Mouse (Mus musculus): ENCODE measurements around the gene Pced1b.
"Not testable (repeated sequence)": the region's sequence is repeated elsewhere in the genome, so short reads cannot be mapped to it uniquely, and the experiment has no call there.

Gene Pced1b

GRCm38 (mm10) chr15:97370880-97371279, 124.0 kb downstream of the Pced1b start:
- peak; percentile 58 for DNase-seq (ENCODE audit: low read depth, low spot score)

DNA sequence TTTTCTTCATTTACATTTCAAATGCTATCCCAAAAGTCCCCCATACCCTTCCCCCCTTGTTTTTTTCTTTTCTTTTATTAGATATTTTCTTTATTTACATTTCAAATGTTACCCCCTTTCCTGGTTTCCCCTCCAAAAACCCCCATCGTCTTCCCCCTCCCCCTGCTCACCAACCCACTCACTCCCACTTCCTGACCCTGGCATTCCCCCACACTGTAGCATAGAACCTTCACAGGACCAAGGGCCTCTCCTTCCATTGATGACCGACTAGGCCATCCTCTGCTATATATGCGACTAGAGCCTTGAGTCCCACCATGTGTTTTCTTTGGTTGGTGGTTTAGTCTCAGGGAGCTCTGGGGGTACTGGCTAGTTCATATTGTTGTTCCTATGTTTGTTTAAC, 125.1 kb downstream of the Pced1b start:
- DNase-seq (ENCODE audit: low read depth, low spot score): not testable (repeated sequence)

GRCm38 (mm10) chr15:97372611-97373131, 125.8 kb downstream of the Pced1b start:
- DNase-seq (ENCODE audit: low read depth, low spot score): peak; percentile 67

GRCm38 (mm10) chr15:97373203-97374084, 126.5 kb downstream of the Pced1b start:
- DNase-seq (ENCODE audit: low read depth, low spot score): peak; percentile 84

GRCm38 (mm10) chr15:97374085-97374844, 127.4 kb downstream of the Pced1b start:
- no peak for DNase-seq (ENCODE audit: low read depth, low spot score)

DNA sequence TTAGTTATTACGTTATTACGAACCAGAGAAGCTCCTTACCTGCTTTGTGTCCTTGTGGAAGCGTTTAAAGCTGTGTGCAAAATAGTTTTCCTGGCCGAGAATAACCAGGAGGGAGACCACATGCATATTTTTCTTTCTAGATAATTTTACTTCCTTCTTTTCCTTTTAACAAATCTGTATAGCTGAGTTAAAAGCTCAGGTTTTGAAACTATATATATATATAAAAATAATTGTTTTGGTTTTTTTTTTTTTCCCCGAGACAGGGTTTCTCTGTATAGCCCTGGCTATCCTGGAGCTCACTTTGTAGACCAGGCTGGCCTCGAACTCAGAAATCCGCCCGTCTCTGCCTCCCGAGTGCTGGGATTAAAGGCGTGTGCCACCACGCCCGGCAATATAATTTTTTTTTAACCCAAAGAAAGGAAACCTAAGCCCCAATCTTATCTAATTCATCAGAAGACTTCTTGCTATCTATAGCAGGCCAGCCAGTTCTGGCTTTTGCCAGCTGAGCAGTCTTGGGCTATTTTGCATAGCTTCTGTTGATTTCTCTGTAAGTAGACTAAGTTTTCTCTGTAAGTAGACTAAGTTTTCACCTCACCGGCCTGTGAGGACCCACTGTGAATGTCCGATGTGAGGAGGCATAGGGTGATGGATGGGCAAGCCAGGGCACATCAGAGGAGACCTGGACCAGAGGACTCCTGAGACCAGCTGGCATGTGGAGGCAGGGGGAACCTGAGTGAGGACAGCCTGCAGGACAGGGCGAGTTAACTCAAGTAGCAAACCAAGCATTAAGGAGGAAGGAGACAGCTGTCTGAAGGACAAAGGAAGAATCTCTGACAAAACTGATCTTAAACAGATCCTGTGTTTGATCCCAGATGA, 128.2 kb downstream of the Pced1b start:
- DNase-seq (ENCODE audit: low read depth, low spot score): no peak

DNA sequence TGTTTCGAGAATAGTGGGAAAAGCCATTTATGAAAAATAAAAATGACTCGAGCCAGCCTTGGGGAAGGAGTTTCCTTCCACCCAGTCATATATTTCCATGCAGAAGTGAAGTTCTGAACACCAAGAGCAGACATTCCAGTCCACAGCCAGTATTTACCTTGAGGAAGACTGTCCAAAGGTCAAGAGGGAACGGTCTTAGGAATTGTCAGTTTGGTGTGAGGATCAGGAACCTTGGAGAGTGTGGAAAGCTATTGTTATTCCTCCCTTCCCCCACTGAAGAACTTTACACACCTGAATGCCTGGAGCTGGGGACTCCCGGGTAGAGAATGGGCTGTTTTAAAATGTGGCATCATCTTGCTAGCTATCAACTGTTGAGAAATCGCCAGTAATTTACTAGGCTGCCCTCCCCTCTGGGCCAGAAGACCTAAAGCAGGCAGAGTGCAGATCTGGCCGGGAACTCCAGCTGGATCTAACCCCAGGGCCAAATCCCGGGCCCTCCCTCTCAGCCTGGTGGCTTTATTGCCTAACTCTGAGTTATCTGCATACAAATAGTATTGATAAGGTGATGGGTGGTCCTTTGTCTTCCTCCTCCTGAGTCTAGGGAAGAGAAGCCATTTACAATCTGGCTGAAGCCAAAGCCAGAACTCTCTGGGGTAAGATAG, 129.3 kb downstream of the Pced1b start:
- DNase-seq (ENCODE audit: low read depth, low spot score): peak; percentile 94

- DNase-seq (ENCODE audit: low read depth, low spot score): peak; percentile 68
Measured at GRCm38 (mm10) chr15:97376792-97377222, 129.9 kb downstream of the Pced1b start.

GRCm38 (mm10) chr15:97378061-97378460, 131.2 kb downstream of the Pced1b start:
- no peak for DNase-seq (ENCODE audit: low read depth, low spot score)

- DNase-seq (ENCODE audit: low read depth, low spot score): no peak
Measured at GRCm38 (mm10) chr15:97379489-97380304, 132.8 kb downstream of the Pced1b start.

DNA sequence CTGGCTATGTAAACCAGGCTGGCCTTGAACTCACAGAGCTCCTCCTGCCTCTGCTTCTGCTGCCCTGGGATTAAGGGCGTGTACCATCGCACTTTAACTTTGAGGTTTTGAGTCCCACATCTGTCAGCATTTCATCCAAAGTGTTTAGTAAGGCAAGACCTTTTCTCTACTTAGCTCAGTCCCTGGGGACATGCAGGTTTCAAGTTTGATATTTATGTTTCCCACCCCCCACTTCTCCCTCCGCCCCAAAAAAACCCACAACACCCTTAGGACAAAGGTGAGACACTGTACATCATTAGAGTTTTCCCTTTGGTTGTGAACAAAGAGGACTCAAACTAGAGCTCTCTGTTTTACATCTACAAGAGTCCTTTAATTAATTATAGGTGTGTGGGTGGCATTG, 135.7 kb downstream of the Pced1b start:
- peak; percentile 50 for DNase-seq (ENCODE audit: low read depth, low spot score)

DNA sequence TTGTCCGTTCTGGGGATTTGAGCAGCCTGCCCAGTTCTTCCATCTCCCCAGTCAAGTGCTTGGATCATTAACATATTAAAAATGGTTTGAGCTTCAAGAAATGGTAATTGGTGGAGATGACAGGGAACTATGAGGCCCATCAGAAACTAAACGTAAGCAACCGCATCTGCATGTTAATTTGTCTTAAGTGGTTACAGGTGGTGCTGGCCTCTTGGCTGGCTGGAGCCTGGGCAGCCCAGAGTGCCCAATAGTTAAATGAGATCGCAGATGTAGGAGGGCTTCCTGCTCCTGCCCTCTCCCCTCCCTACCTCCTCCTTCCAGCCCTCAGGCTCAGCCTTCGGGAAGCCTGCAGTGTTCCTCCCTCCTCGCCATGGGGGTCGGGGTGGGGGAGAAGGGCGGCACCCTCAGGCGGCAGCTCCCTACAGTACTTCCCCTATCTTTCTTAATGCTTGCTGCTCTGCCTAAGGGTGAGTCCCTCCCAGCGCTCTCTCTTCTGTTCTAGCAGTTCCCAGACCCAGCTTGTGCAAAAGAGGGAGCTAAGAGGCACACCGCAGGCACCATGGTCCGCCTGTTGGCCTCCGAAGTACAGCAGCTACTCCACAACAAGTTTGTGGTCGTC, 136.7 kb downstream of the Pced1b start:
- DNase-seq (ENCODE audit: low read depth, low spot score): peak; percentile 86

DNA sequence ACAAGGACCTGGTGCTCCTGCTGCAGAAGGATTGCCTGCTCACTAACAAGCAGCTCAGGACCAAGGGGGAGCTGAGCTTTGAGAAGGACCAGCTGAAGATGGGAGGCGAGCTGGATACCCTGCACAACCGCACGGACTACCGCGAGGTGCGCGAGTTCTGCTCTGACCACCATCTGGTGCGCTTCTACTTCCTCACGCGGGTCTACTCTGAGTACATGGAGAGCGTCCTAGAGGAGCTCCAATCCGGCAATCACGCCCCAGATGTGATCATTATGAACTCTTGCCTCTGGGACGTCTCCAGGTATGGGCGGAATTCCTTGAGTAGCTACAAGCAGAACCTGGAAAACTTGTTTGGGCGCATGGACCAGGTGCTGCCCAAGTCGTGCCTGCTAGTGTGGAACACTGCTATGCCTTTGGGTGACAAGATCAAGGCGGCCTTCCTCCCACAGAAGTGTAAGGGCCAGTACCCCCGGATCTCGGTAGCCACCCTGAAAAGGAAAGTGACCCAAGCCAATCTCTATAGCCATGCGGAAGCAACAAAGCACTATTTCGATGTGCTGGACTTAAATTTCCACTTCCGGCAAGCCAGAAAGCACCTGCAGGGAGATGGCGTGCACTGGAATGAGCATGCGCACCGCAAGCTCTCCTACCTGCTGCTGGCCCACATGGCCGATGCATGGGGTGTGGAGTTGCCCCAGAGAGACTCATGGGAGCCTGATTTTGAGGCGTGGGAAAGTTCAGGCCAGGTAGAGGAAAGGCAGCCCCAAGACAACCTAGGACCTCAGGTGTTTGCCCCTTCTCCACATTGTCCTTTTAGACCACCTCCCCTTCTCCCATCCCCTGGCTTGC, 137.5 kb downstream of the Pced1b start:
- peak; percentile 57 for DNase-seq (ENCODE audit: low read depth, low spot score)

GRCm38 (mm10) chr15:97385174-97385573, 138.3 kb downstream of the Pced1b start:
- not testable (repeated sequence) for DNase-seq (ENCODE audit: low read depth, low spot score)

GRCm38 (mm10) chr15:97387793-97388192, 140.9 kb downstream of the Pced1b start:
- no peak for DNase-seq (ENCODE audit: low read depth, low spot score)

- no peak for DNase-seq (ENCODE audit: low read depth, low spot score)
Measured at GRCm38 (mm10) chr15:97389577-97389976, 142.7 kb downstream of the Pced1b start.

DNA sequence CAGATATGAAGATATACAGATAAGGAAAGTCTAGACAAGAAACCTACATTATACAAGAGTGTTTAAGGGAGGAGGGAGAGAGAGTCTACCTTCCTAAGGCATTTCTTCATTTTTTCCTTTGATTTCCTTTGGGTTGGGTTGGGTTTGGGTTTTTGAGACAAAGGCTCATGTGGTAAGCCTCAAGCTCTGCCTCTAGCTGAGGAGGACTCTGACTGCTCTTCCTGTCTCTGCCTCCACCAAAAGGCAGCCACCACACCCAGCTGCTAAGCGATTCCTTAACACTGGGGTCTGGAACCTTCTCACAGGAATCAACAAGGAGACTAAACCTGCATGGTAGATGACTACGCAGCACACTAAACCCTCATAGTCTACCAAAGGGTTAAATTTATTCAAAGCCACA, 143.9 kb downstream of the Pced1b start:
- DNase-seq (ENCODE audit: low read depth, low spot score): no peak

DNA sequence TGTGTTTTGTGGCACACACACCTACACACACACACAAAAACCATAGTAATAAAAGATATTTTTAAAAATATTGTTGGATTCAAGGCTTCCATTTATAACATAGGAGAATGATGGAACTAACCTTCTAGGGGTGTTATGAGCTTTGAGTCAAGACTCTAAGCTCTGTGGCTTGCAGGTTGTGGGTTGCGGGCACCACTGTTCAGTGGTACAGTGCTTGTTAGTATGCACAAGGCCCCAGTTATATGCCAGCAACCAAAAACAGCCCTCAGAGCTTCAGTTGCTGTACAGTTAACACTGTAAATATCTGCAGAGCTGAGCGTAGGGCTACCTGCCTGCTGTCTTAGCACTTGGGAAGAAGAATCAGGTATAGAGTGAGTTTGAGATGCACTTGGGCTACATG, 144.5 kb downstream of the Pced1b start:
- DNase-seq (ENCODE audit: low read depth, low spot score): no peak

DNA sequence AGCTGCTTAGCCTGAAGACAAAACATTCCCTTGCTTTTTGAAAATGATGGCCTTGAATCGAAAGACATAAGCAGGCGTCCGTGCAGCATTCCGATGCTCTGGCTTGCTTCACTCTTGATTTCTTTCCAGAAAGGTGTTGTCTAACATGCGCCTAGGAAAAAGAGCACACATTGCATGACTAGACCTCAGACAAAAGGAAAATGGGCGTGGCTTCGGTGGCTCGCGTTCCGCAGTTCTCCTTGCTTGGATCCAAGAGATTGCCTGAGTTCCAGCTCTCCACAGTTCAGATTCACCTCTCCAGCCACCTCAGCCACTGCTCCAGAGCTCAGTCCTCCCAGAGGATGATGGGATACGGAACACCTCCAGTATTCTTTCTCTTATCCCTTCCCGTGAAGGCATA, 147.7 kb downstream of the Pced1b start:
- DNase-seq (ENCODE audit: low read depth, low spot score): peak; percentile 92
